Mouse (Mus musculus) myocyte (in vitro differentiated cells): ENCODE measurements around the gene Adamtsl5. TPM values are rescaled to one million over a fixed set of nuclear protein-coding genes. Genes with fewer than 3 reads are reported as not detected.

Source experiments
- H3K27me3 ChIP-seq: one replicate; pipeline ENCODE4 v1.6.1; 2011; ENCODE audit not compliant: control insufficient read depth, insufficient read depth, insufficient read length
- H3K36me3 ChIP-seq: one replicate; pipeline ENCODE4 v1.6.1; 2011; ENCODE audit not compliant: control insufficient read depth, insufficient read depth
- H3K4me2 ChIP-seq: one replicate; pipeline ENCODE4 v1.6.1; 2011; ENCODE audit warnings: low read depth, control low read depth
- H3K4me3 ChIP-seq: one replicate; pipeline ENCODE4 v1.5.1; 2011; ENCODE audit warnings: mild to moderate bottlenecking, control low read depth, moderate library complexity
- H3K79me2 ChIP-seq: one replicate; pipeline ENCODE4 v1.6.1; 2011; ENCODE audit not compliant: control insufficient read depth, insufficient read depth
- H3ac ChIP-seq: one replicate; pipeline ENCODE4 v1.6.1; 2011; ENCODE audit not compliant: control insufficient read depth, insufficient read length
- CEBPB ChIP-seq: IDR thresholded peaks from 2 replicates; pipeline ENCODE4 v1.6.1; 2011; ENCODE audit warnings: mild to moderate bottlenecking, moderate library complexity; ENCODE audit not compliant: poor library complexity, insufficient read depth, severe bottlenecking
- E2F4 ChIP-seq: IDR thresholded peaks from one replicate; pipeline ENCODE4 v1.6.1; 2011; ENCODE audit warnings: mild to moderate bottlenecking, control low read depth, moderate library complexity; ENCODE audit not compliant: insufficient read depth
- MAX ChIP-seq: IDR thresholded peaks from one replicate; pipeline ENCODE4 v1.6.1; 2011; ENCODE audit warnings: low read depth, mild to moderate bottlenecking, control low read depth
- MYOD1 ChIP-seq, 3 experiments: IDR thresholded peaks; one replicate each; pipeline ENCODE4 v1.6.1; 2011; ENCODE audit warnings: control low read depth in 2 of 3, low read depth in 2 of 3, mild to moderate bottlenecking in 2 of 3, moderate library complexity in 1 of 3; ENCODE audit not compliant: insufficient read length in 2 of 3, control insufficient read depth in 1 of 3
- MYOG ChIP-seq, 3 experiments: IDR thresholded peaks; one replicate each; pipeline ENCODE4 v1.6.1; 2011; ENCODE audit warnings: control low read depth in 2 of 3, low read depth in 2 of 3, mild to moderate bottlenecking in 2 of 3; ENCODE audit not compliant: insufficient read length in 2 of 3, control insufficient read depth in 1 of 3, insufficient read depth in 1 of 3
- POLR2A ChIP-seq: IDR thresholded peaks from one replicate; pipeline ENCODE4 v1.6.1; 2011; ENCODE audit warnings: low read depth, mild to moderate bottlenecking, control low read depth, moderate library complexity; ENCODE audit not compliant: insufficient read length
- POLR2AphosphoS2 ChIP-seq: IDR thresholded peaks from one replicate; pipeline ENCODE4 v1.6.1; 2011; ENCODE audit warnings: low read depth, control low read depth; ENCODE audit not compliant: insufficient read length
- REST ChIP-seq: IDR thresholded peaks from one replicate; pipeline ENCODE4 v1.6.1; 2011; ENCODE audit warnings: mild to moderate bottlenecking, control low read depth, moderate library complexity; ENCODE audit not compliant: insufficient read depth, insufficient read length
- SRF ChIP-seq: IDR thresholded peaks from one replicate; pipeline ENCODE4 v1.6.1; 2011; ENCODE audit warnings: low read depth; ENCODE audit not compliant: control insufficient read depth, insufficient read length
- TCF12 ChIP-seq: IDR thresholded peaks from one replicate; pipeline ENCODE4 v1.6.1; 2011; ENCODE audit warnings: mild to moderate bottlenecking, control low read depth; ENCODE audit not compliant: poor library complexity, insufficient read depth, severe bottlenecking
- TCF3 ChIP-seq: IDR thresholded peaks from one replicate; pipeline ENCODE4 v1.6.1; 2011; ENCODE audit warnings: low read depth, control low read depth; ENCODE audit not compliant: insufficient read length
- USF1 ChIP-seq: IDR thresholded peaks from one replicate; pipeline ENCODE4 v1.6.1; 2011; ENCODE audit warnings: low read depth, mild to moderate bottlenecking, control low read depth, moderate library complexity
- polyA plus RNA-seq: library from polyadenylated mRNA; unstranded; fragments of >200 nt; fragmentation: generic; extraction: Trizol; gene quantifications from one replicate; pipeline ENCODE4 v1.2.1, GENCODE M21; 2012; ENCODE audit warnings: missing spikeins

Gene Adamtsl5
- polyA plus RNA-seq, 1 experiment = 57.8 TPM

DNA sequence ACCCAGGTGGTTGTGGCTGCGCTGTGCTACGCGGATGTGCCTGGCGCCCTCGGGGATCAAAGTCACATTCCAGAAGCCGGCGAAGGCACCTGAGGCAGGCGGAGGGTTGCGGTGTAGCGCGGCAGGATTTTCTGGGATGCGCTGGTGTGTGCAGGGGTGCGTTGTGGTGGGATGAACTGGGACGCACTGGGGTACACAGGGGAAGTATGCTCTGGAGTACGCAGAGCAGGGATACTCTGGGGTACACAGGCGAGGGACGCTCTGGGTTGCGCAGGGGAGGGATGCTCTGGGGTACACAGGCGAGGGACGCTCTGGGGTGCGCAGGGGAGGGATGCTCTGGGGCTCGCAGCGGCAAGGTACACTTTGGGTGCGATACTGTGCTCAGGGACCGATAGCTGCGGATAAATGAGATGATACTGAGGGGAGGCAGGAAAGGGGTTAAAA lies 5.9 kb downstream of the Adamtsl5 start:
- Histone ChIP-seq H3K79me2 (no peaks in the 10 kb centered on the region), H3K27me3 (no peaks in the 10 kb centered on the region), H3ac (no peak overlapping the region), H3K4me2 (peak overlapping the region; percentile 10), H3K36me3 (no peaks in the 10 kb centered on the region), H3K4me3 (no peak overlapping the region)
- no peak for TF ChIP-seq TCF12
- peak; percentile 4 for TF ChIP-seq POLR2AphosphoS2

DNA sequence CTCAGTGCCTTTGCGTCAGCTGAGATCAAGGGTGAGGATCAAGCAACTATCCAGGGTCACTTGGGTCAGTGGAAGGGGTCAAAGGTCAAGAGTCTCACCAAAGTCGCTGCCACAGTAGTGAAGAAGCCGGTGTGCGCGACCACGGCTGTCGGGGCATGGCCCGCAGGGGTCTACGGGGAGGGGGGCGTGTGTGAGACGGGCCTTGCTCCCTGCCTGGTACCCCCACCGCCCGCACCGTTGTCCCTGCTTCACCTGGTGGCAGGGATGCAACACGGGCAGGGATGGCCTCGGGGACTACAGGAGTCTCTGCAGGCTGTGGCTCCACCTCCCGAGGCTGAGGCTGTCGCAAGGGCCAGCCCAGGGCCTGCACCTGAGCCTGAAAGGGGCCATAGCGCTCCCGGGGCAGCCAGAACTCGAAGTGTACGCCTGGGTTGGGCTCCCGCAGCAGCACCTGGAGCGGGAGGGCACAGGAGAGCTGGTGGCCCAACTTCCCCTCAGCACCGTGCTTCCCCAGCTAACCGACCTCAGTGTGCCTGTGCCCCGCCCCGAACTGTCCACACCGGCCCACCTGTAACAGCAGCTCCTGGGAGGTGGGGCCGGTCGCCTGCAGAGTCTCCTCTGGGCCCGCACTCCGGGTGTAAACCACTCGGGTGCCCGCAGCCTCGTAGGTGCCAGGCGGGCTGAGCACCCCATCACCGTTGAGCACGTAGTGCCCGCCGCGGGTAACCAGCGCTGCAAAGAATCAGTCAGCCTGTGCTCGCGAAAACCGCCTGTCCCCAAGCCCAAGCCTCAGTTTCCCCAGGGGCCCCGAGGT lies 6.5 kb downstream of the Adamtsl5 start:
- Histone ChIP-seq H3K4me3 (no peak overlapping the region), H3K36me3 (no peaks in the 10 kb centered on the region), H3K79me2 (no peaks in the 10 kb centered on the region), H3K4me2 (no peak overlapping the region), H3K27me3 (no peaks in the 10 kb centered on the region), H3ac (no peak overlapping the region)
- TF ChIP-seq POLR2AphosphoS2 = peak; percentile 24
- no peak for TF ChIP-seq CEBPB

DNA sequence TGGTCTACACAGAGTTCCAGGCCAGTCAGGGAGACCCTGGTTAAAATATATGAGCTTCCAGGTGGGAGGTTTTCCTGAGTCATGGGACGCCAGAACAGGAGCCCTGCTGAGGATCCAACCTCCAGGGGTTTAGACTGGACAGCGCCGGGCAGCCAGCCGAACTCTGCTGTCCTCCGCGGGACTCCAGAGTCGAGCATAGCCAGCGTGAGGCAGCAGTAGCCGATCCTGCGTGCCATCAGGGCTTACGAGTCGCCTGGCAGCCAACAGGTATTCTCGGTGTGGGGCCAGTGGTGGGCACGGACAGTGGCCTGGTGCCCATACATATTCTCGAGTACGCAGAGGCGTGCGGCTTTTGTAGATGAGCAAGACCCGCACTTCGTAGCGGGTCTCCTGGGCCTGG lies 7.2 kb downstream of the Adamtsl5 start:
- H3K27me3 ChIP-seq = no peaks in the 10 kb centered on the region
- no peaks in the 10 kb centered on the region for H3K79me2 ChIP-seq
- H3ac ChIP-seq = no peak overlapping the region
- H3K4me3 ChIP-seq = no peak overlapping the region
- no peak overlapping the region for H3K4me2 ChIP-seq
- no peaks in the 10 kb centered on the region for H3K36me3 ChIP-seq
- TF ChIP-seq TCF12 (no peak), POLR2AphosphoS2 (peak; percentile 54)

DNA sequence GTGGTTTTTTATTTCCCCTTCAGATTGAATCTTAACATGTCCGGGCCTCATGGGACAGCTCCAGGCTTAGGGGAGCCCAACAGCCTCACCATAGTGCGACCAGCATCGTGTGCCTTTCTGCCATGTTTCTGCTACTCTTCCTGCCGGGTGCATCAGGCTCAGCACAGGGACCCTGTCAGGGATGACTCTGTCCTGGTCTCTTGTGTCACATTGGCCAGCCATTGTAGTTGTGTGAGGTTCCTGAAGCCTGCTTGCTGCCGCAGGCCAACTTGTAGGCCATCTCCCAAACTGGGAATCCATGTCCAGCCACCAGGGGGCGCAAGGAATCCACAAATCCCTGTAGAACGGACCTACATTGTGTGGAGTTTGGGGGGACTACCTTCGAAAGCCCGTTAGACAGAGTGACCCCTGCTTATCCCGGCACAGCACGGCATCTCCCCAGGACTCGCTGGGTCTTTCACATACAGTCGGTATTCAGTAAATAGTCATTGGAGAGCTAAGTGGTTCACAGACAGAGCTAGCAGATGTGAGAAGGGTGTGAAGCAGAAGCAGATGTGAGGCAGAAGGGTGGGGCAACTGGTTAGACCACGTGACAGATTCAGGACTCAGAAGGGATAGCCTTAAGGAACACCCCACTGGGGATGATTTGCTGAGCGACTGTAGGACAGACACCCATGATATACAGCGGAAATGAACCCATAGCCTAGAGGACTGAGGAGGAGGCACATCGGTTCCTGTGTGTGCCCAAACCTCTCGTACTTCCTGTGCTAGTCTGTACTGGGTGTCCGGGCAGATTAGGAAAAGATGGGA lies 8.1 kb downstream of the Adamtsl5 start:
- H3K79me2 ChIP-seq = no peaks in the 10 kb centered on the region
- no peak overlapping the region for H3K4me3 ChIP-seq
- H3K36me3 ChIP-seq = no peaks in the 10 kb centered on the region
- H3K27me3 ChIP-seq = no peaks in the 10 kb centered on the region
- peak overlapping the region; percentile 51 for H3K4me2 ChIP-seq
- H3ac ChIP-seq = no peak overlapping the region
- TF ChIP-seq TCF12 = no peak
- TF ChIP-seq POLR2A = peak; percentile 23
- peak; percentile 83 for TF ChIP-seq POLR2AphosphoS2
- TF ChIP-seq USF1 = peak; percentile 92

DNA sequence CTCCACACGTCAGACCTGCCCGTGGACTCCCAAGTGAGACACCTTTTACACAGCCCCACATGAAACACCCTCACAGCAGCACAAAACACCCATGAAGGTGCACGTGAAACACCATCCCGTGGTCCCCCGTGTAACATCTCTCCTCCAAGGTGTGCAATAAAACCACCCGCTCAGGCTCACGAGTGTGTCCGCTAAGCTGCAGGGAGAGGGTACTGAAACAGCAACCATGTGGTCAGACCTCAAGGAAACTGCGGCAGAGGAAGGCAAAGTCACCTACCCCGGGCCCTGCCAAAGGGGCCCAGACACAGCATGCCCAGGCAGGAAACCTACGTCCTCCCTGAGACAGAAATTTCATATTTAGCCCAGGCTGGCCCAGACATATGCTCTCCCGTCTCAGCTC lies 11.9 kb downstream of the Adamtsl5 start:
- Histone ChIP-seq H3K36me3 (no peaks in the 10 kb centered on the region), H3K4me2 (no peak overlapping the region), H3K79me2 (no peaks in the 10 kb centered on the region), H3K4me3 (no peak overlapping the region), H3K27me3 (no peaks in the 10 kb centered on the region), H3ac (no peak overlapping the region)
- TF ChIP-seq POLR2AphosphoS2 (peak; percentile 49), SRF (no peak)

DNA sequence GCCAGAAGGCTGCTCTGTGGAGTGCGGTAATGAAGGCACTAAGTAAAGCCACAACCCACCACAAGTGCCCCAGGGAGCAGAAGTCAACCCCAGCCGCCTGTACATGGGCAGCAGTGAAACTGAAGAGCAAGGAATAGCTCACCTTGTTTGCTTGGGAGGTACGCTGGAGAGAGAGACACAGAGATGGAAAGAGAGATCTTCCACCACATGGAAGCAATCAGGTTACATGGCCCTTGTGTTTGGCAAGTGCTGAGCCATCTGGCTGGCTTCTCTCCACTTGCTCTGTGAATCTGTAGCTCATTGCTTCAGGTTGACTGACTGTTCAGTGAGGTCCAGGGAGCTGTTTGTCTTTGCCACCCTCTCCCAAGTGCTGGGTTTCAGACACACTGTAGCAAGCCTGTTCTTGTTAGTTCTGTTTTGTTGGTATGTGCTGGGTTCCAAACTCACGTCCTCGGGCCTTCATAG lies 15.7 kb downstream of the Adamtsl5 start:
- no peak overlapping the region for H3K4me3 ChIP-seq
- no peaks in the 10 kb centered on the region for H3K27me3 ChIP-seq
- no peak for TF ChIP-seq USF1
- TF ChIP-seq MAX = no peak
- TF ChIP-seq POLR2A = no peak
- no peak for TF ChIP-seq TCF12
- no peak for TF ChIP-seq POLR2AphosphoS2
- TF ChIP-seq E2F4 = no peak
- no peak for TF ChIP-seq TCF3
- no peak for TF ChIP-seq MYOD1 (IDR thresholded peaks at IDR 0.05; ENCODE audit: control insufficient read depth in 1 of 3, insufficient read length in 2 of 3, low read depth in 2 of 3)
- TF ChIP-seq REST = no peak
- TF ChIP-seq CEBPB = no peak
- no peak for TF ChIP-seq MYOG (IDR thresholded peaks at IDR 0.05; ENCODE audit: control insufficient read depth in 1 of 3, insufficient read depth in 1 of 3, insufficient read length in 2 of 3, low read depth in 2 of 3)
- no peak for TF ChIP-seq SRF
- H3ac ChIP-seq = no peak overlapping the region
- no peaks in the 10 kb centered on the region for H3K79me2 ChIP-seq
- no peaks in the 10 kb centered on the region for H3K36me3 ChIP-seq
- H3K4me2 ChIP-seq = no peak overlapping the region
